Mouse (Mus musculus) heart, embryonic 11.5 days (tissue): ENCODE data around the gene Lrrc25. TPM values are rescaled to one million over a fixed set of nuclear protein-coding genes. Genes with fewer than 3 reads are reported as not detected.

Source experiments
- ATAC-seq: fragments of 200-750 bp; cut with Nextera tagmentation; replicated peaks from 2 replicates; pipeline ENCODE4 v1.8.0; 2017; ENCODE audit warnings: moderate library complexity; ENCODE audit not compliant: insufficient number of reproducible peaks, low FRiP score, low TSS enrichment
- H3K27ac ChIP-seq: fragments of 300-500 bp; sonication (generic); 2 replicates; pipeline ENCODE4 v1.5.1; 2014; ENCODE audit warnings: mild to moderate bottlenecking, low read depth, low read length
- H3K27me3 ChIP-seq: fragments of 300-500 bp; sonication (generic); 2 replicates; pipeline ENCODE4 v1.6.1; 2014; ENCODE audit warnings: mild to moderate bottlenecking, low read length, mixed read lengths; ENCODE audit not compliant: control insufficient read depth, insufficient read depth
- H3K36me3 ChIP-seq: fragments of 300-500 bp; sonication (generic); 2 replicates; pipeline ENCODE4 v1.6.1; 2014; ENCODE audit warnings: mild to moderate bottlenecking, low read length, moderate library complexity, mixed read lengths; ENCODE audit not compliant: control insufficient read depth, insufficient read depth
- H3K4me1 ChIP-seq: fragments of 300-500 bp; sonication (generic); 2 replicates; pipeline ENCODE4 v1.6.1; 2014; ENCODE audit warnings: low read length; ENCODE audit not compliant: control insufficient read depth, insufficient read depth
- H3K4me2 ChIP-seq: fragments of 300-500 bp; sonication (generic); 2 replicates; pipeline ENCODE4 v1.6.1; 2014; ENCODE audit warnings: mild to moderate bottlenecking, moderate library complexity
- H3K4me3 ChIP-seq: fragments of 300-500 bp; sonication (generic); 2 replicates; pipeline ENCODE4 v1.5.1; 2014; ENCODE audit warnings: low read depth, low read length
- H3K9ac ChIP-seq: fragments of 300-500 bp; sonication (generic); 2 replicates; pipeline ENCODE4 v1.6.1; 2014; ENCODE audit warnings: mild to moderate bottlenecking, low read depth, low read length, moderate library complexity
- H3K9me3 ChIP-seq: fragments of 300-500 bp; sonication (generic); replicated peaks from 2 replicates; pipeline ENCODE4 v1.6.1; 2016; ENCODE audit warnings: low read length; ENCODE audit not compliant: control insufficient read depth
- WGBS: fragments of 180-500 bp; shearing (Covaris S2); extraction: QIAGEN DNeasy Blood & Tissue Kit; methylation state at CpG from one replicate; pipeline ENCODE4 v1.1.7; 2014; ENCODE audit not compliant: insufficient replicate concordance; 5-methylcytosine and 5-hydroxymethylcytosine counted together
- polyA plus RNA-seq: library from polyadenylated mRNA; unstranded; fragments of >200 nt; fragmentation: Nextera tagmentation; extraction: Ambion mirVana; gene quantifications from 2 replicates; pipeline ENCODE4 v1.2.1, GENCODE M21; 2014

Lrrc25 gene
- polyA plus RNA-seq, 1 experiment from 2014 or later: 0.19 TPM

GRCm38 (mm10) chr8:70653226-70653625, 37.3 kb downstream of the Lrrc25 start:
- 61% methylated on average over 2 of the region's 2 CpGs for WGBS

GRCm38 (mm10) chr8:70654121-70654520, 38.2 kb downstream of the Lrrc25 start:
- ATAC-seq: no peak
- Histone ChIP-seq H3K9me3 (no peaks in the 10 kb centered on the region), H3K4me3 (no peak overlapping the region), H3K4me2 (no peak overlapping the region), H3K36me3 (peaks cover 15% of the 10 kb centered on the region), H3K4me1 (peaks cover 21% of the 10 kb centered on the region), H3K27ac (no peak overlapping the region), H3K27me3 (no peaks in the 10 kb centered on the region), H3K9ac (no peak overlapping the region)
- WGBS: 71% methylated on average over 1 of the region's 1 CpGs

More at GRCm38 (mm10) chr8:70653226-70653625, 37.3 kb downstream of the Lrrc25 start:
- no peak overlapping the region for H3K27ac ChIP-seq
- no peak overlapping the region for H3K4me2 ChIP-seq
- ATAC-seq: no peak
- H3K4me3 ChIP-seq: no peak overlapping the region
- no peaks in the 10 kb centered on the region for H3K9me3 ChIP-seq
- no peak overlapping the region for H3K9ac ChIP-seq
- H3K4me1 ChIP-seq: peaks cover 23% of the 10 kb centered on the region
- peaks cover 15% of the 10 kb centered on the region for H3K36me3 ChIP-seq
- H3K27me3 ChIP-seq: no peaks in the 10 kb centered on the region

DNA sequence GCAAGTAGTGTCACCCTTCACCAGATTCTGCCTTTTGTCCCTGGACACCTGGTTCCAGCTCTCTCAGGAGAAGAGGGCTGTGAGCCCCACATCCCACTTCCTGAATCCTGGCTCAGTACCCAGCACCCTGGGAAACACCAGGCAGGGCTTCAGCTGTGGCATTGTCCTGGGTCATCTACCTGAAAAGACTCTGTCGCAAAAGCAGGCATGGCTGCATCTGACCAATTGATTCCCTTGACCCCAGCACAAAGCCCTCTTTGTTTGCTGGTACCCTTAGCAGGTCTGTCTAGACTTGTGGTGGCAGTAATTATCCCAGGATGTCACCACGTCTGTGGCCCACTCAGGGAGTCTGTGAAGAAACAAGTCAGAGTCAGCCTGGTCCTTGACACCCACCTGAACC, 39.5 kb downstream of the Lrrc25 start:
- Histone ChIP-seq H3K9me3 (no peaks in the 10 kb centered on the region), H3K9ac (no peak overlapping the region), H3K36me3 (peaks cover 15% of the 10 kb centered on the region), H3K4me2 (no peak overlapping the region), H3K27me3 (no peaks in the 10 kb centered on the region), H3K4me3 (no peak overlapping the region), H3K4me1 (peaks cover 19% of the 10 kb centered on the region), H3K27ac (no peak overlapping the region)
- no peak for ATAC-seq
- 65% methylated on average over 2 of the region's 2 CpGs for WGBS

- Histone ChIP-seq H3K27me3 (no peaks in the 10 kb centered on the region), H3K4me2 (no peak overlapping the region), H3K36me3 (peaks cover 13% of the 10 kb centered on the region), H3K27ac (no peak overlapping the region), H3K4me3 (no peak overlapping the region), H3K4me1 (peaks cover 21% of the 10 kb centered on the region), H3K9ac (peak overlapping the region; percentile 28; the same call in 1 of the 2 replicates), H3K9me3 (no peaks in the 10 kb centered on the region)
- WGBS: 72% methylated on average over 13 of the region's 13 CpGs
- no peak for ATAC-seq
Measured at GRCm38 (mm10) chr8:70656193-70656790, 40.3 kb downstream of the Lrrc25 start.

DNA sequence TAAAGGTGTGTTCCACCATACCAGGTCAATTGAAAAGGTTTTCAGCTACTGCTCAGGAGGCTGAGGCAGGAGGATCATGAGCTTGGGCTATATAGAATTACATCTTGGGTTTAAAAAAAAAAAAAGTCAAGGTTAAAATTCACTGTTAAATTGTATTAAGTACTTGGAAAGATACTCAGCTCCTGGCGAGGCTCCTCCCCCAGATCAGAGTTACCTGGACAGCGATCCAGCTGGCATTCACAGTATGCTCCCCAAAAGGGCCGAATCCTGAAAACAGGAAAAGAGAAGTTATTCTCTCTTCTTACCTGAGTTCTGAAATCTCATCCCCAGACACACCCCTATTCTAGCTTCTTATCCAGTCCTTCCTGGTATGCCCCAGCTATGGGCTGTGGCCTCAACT, 41.3 kb downstream of the Lrrc25 start:
- H3K9me3 ChIP-seq: no peaks in the 10 kb centered on the region
- H3K27ac ChIP-seq: no peak overlapping the region
- H3K4me3 ChIP-seq: no peak overlapping the region
- ATAC-seq: no peak
- peaks cover 21% of the 10 kb centered on the region for H3K4me1 ChIP-seq
- 88% methylated on average over 3 of the region's 3 CpGs for WGBS
- no peaks in the 10 kb centered on the region for H3K27me3 ChIP-seq
- H3K36me3 ChIP-seq: peaks cover 9% of the 10 kb centered on the region
- no peak overlapping the region for H3K9ac ChIP-seq
- H3K4me2 ChIP-seq: no peak overlapping the region

GRCm38 (mm10) chr8:70657739-70658138, 41.8 kb downstream of the Lrrc25 start:
- Histone ChIP-seq H3K9ac (peak overlapping the region; percentile 58; the same call in 1 of the 2 replicates), H3K36me3 (peaks cover 9% of the 10 kb centered on the region), H3K27ac (no peak overlapping the region), H3K4me1 (peaks cover 21% of the 10 kb centered on the region), H3K27me3 (no peaks in the 10 kb centered on the region), H3K9me3 (no peaks in the 10 kb centered on the region), H3K4me2 (peak overlapping the region; percentile 94), H3K4me3 (no peak overlapping the region)
- 83% methylated on average over 2 of the region's 2 CpGs for WGBS
- no peak for ATAC-seq

DNA sequence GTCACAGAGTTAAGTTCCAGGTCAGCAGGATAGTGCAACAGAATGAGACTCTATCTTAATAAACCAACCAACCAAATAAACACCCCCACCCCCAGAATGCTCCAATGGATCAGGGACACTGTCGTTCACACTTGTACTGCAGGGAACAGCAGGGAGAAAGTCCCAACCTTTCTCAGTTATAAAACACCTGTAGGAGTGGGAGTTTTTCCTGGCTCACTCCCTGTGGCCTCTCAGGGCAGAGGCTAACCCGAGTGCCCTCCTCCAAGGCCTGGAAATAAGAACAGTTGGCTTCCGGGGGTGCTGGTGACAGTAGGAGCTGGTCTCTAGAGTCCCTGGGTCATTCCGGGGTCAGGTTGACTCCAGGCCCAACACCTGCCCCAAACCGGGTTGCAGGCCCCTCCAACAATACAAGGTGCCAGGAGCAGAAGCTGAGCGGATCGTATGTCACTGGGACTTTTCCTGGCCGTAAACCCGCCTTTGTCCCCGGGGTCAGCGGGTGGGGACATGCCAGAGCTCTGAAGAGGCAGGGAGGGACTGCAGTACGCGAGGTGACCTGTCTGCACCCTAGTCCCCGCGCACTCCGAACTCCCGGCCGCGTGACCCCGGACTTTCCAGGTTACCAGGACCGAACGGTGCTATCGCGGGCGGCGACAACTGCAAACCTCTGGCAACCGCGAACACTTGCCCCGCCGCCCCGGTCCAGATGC, 43.1 kb downstream of the Lrrc25 start:
- Histone ChIP-seq H3K4me1 (peaks cover 21% of the 10 kb centered on the region), H3K4me3 (peak overlapping the region; percentile 73), H3K36me3 (peaks cover 5% of the 10 kb centered on the region), H3K4me2 (peak overlapping the region; percentile 94), H3K9me3 (no peaks in the 10 kb centered on the region), H3K9ac (peak overlapping the region; percentile 84), H3K27ac (peak overlapping the region; percentile 75), H3K27me3 (no peaks in the 10 kb centered on the region)
- under 1% methylated on average over 31 of the region's 31 CpGs for WGBS
- ATAC-seq: peak; percentile 58

- H3K27me3 ChIP-seq: no peaks in the 10 kb centered on the region
- under 1% methylated on average over 44 of the region's 44 CpGs for WGBS
- peak overlapping the region; percentile 94 for H3K4me2 ChIP-seq
Measured at GRCm38 (mm10) chr8:70659604-70660272, 43.8 kb downstream of the Lrrc25 start.

More at GRCm38 (mm10) chr8:70659604-70660272, 43.8 kb downstream of the Lrrc25 start:
- ATAC-seq: peak; percentile 97
- Histone ChIP-seq H3K4me3 (peak overlapping the region; percentile 73), H3K27ac (peak overlapping the region; percentile 75), H3K4me1 (peaks cover 21% of the 10 kb centered on the region), H3K9ac (peak overlapping the region; percentile 84), H3K36me3 (peaks cover 5% of the 10 kb centered on the region), H3K9me3 (no peaks in the 10 kb centered on the region)
